Mouse (Mus musculus) megakaryocyte-erythroid progenitor cell, adult 5-6 weeks (primary cell): Measurements from ENCODE around the gene 4430402I18Rik. TPM values are rescaled to one million over a fixed set of nuclear protein-coding genes. Genes with fewer than 3 reads are reported as not detected.
"Not testable (repeated sequence)": the region's sequence is repeated elsewhere in the genome, so short reads cannot be mapped to it uniquely, and the experiment has no call there.

Experiments
- ATAC-seq: replicated peaks from 2 replicates; pipeline ENCODE4 v1.8.0; 2016; ENCODE audit warnings: mild to moderate bottlenecking, inconsistent platforms; ENCODE audit not compliant: severe bottlenecking, poor library complexity, low FRiP score, low TSS enrichment
- total RNA-seq, 2 experiments: library from RNA; stranded (forward) in 1 of 2; stranded (reverse) in 1 of 2; fragments of 200-1000, 215-1000 nt in 1 of 2; fragments of >200 nt in 1 of 2; fragmentation: Nextera tagmentation in 1 of 2; gene quantifications; 2 replicates each; pipeline ENCODE4 v1.2.3; 2014 to 2017

Gene 4430402I18Rik
- not detected in 2 replicates for total RNA-seq (2014; fragmentation: Nextera tagmentation)
- not detected in 2 replicates for total RNA-seq (2017)

GRCm38 (mm10) chr19:28967652-28968051, at the start of gene 4430402I18Rik:
Gene 4430402I18Rik, minus strand, starts transcription at chr19:28967800.
- ATAC-seq = no peak

- no peak for ATAC-seq
Measured at GRCm38 (mm10) chr19:29016786-29017185, 49.2 kb upstream of the 4430402I18Rik start.

- no peak for ATAC-seq
Measured at GRCm38 (mm10) chr19:29016204-29016765, 48.7 kb upstream of the 4430402I18Rik start.

GRCm38 (mm10) chr19:29015410-29016203, 48.0 kb upstream of the 4430402I18Rik start:
- no peak for ATAC-seq

- no peak for ATAC-seq
Measured at GRCm38 (mm10) chr19:29014466-29015055, 47.0 kb upstream of the 4430402I18Rik start.

- no peak for ATAC-seq
Measured at GRCm38 (mm10) chr19:29011355-29011990, 43.9 kb upstream of the 4430402I18Rik start.

- ATAC-seq = no peak
Measured at GRCm38 (mm10) chr19:29009046-29009445, 41.4 kb upstream of the 4430402I18Rik start.

GRCm38 (mm10) chr19:29008069-29008706, 40.6 kb upstream of the 4430402I18Rik start:
- no peak for ATAC-seq

GRCm38 (mm10) chr19:29000321-29000720, 32.7 kb upstream of the 4430402I18Rik start:
- not testable (repeated sequence) for ATAC-seq

GRCm38 (mm10) chr19:28997976-28998630, 30.5 kb upstream of the 4430402I18Rik start:
- ATAC-seq = no peak

- no peak for ATAC-seq
Measured at GRCm38 (mm10) chr19:28995366-28995765, 27.8 kb upstream of the 4430402I18Rik start.

GRCm38 (mm10) chr19:28994870-28995269, 27.3 kb upstream of the 4430402I18Rik start:
- ATAC-seq = no peak

- ATAC-seq = no peak
Measured at GRCm38 (mm10) chr19:28991391-28991790, 23.8 kb upstream of the 4430402I18Rik start.

- peak; percentile 45 for ATAC-seq
Measured at GRCm38 (mm10) chr19:28990590-28991221, 23.1 kb upstream of the 4430402I18Rik start.

GRCm38 (mm10) chr19:28990194-28990589, 22.6 kb upstream of the 4430402I18Rik start, which contains the start of gene Cdc37l1:
Gene Cdc37l1, plus strand, starts transcription at chr19:28990352.
- ATAC-seq = peak; percentile 96

GRCm38 (mm10) chr19:28989515-28989914, 21.9 kb upstream of the 4430402I18Rik start:
- no peak for ATAC-seq

- no peak for ATAC-seq
Measured at GRCm38 (mm10) chr19:28982617-28983016, 15.0 kb upstream of the 4430402I18Rik start.

- ATAC-seq = peak; percentile 86
Measured at GRCm38 (mm10) chr19:28974862-28975611, 7.4 kb upstream of the 4430402I18Rik start.
